Mouse (Mus musculus) heart, postnatal 36 days (tissue): ENCODE measurements around the gene AC134908.4. TPM values are rescaled to one million over a fixed set of nuclear protein-coding genes. Genes with fewer than 3 reads are reported as not detected.

ENCODE experiments used
- DNase-seq, 2 experiments: peaks; one replicate each; pipeline ENCODE4 v3.0.0; 2021 to 2022
- intact Hi-C: fragments of 180-260 bp; cut with DNase I; formaldehyde crosslinking; loops from one replicate; pipeline ENCODE4 v1.15.1; 2025
- total RNA-seq, 2 experiments: library from RNA; stranded (reverse); gene quantifications; 2 replicates each; pipeline ENCODE4 v1.2.3; 2021

The AC134908.4 gene
- total RNA-seq, 2 experiments from 2014 or later, result 0.46 TPM; not detected in 1

- intact Hi-C loops, result no loop called here
- DNase-seq, result peak in 1 of 2 experiments; percentile 41
These were observed 12.4 kb downstream of the AC134908.4 start for GRCm38 (mm10) chr17:25783086-25783485.

GRCm38 (mm10) chr17:25781339-25781738 is 14.1 kb downstream of the AC134908.4 start:
- DNase-seq, result no peak
- intact Hi-C loops, result no loop called here

GRCm38 (mm10) chr17:25777948-25778347 is 17.5 kb downstream of the AC134908.4 start:
- DNase-seq, result no peak
- intact Hi-C loops, result no loop called here

- intact Hi-C loops, result loop anchor here (2.0 kb wide), 1 partner anchor 17 kb away; the partner anchor contains the start of gene Fam173a
- no peak for DNase-seq
These were observed 20.0 kb downstream of the AC134908.4 start for GRCm38 (mm10) chr17:25775318-25776062.

- intact Hi-C loops, result loop anchor here (1.0 to 2.0 kb wide), 3 partner anchors 19 to 28 kb away; partner anchors contain the start of gene Fam173a
- peak; percentile 98 to 99 for DNase-seq
These were observed 21.8 kb downstream of the AC134908.4 start, which contains the start of gene Narfl for GRCm38 (mm10) chr17:25773549-25774120. Narfl (plus strand) TSS chr17:25773776.

- no peak for DNase-seq
- intact Hi-C loops, result no loop called here
These were observed 26.1 kb downstream of the AC134908.4 start for GRCm38 (mm10) chr17:25769331-25769730.

- intact Hi-C loops, result no loop called here
- DNase-seq, result no peak
These were observed 29.6 kb downstream of the AC134908.4 start for GRCm38 (mm10) chr17:25765886-25766285.

DNA sequence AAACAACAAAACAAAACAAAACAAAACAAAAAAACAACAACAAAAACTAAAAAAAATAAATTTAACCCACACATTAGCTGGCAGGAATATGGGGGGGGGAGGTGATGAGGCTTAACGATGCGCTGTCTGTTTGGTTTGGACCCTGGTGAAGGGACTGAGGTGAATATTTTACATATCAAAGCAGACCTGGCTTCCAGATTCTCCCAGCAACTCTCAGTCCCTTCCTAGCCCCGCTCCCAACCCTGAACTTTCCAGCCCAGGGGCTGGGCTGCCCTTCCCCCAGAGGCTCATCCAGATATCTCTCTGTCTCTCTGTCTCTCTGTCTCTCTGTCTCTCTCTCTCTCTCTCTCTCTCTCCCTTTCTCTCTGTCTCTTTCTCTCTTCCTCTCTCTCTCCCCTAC is 32.9 kb downstream of the AC134908.4 start:
- intact Hi-C loops, result no loop called here
- no peak for DNase-seq

DNA sequence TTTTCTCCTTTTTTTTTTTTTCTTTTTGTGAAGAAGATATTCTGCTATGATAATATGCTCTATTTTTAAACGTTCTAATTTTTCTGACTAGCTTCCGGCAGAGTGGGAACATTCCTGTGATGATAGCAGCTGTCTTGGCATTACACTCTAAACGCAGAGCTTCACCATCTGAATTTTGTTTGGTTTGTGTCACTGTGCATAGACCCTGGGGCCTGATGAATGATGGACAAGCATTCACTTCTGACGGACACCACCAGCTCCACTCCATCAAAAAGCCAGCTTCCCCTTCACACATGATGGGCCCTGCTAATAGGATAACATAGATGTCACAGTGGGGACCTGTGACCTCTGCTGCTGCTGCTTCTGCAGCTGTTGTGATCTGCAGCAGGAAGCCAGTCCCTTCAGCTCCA is 33.9 kb downstream of the AC134908.4 start:
- DNase-seq, result no peak
- intact Hi-C loops, result no loop called here

DNA sequence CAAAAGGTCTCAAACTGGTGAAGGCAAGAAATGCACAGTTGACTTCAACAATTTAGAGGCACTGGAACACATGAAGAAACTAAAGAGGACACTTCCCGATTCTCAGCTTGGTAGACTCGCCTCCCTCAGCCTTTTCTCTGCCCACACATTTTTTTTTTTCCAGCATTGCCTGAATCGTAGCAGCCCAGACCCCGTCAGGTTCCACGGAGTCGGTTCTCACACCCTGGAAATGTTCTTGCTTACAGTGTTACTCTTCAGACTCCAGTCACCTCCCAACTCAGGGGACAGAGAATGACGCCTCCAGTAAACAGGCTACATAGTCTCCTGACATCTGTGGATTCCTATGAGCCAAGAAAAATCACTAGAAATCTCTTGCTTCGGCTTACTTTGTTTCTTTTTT is 35.3 kb downstream of the AC134908.4 start:
- DNase-seq, result no peak
- intact Hi-C loops, result no loop called here

GRCm38 (mm10) chr17:25757691-25758090 is 37.8 kb downstream of the AC134908.4 start:
- DNase-seq, result no peak
- intact Hi-C loops, result no loop called here

GRCm38 (mm10) chr17:25756378-25757242 is 38.8 kb downstream of the AC134908.4 start:
- DNase-seq, result no peak
- intact Hi-C loops, result no loop called here

- DNase-seq, result no peak
- intact Hi-C loops, result no loop called here
These were observed 39.7 kb downstream of the AC134908.4 start for GRCm38 (mm10) chr17:25755627-25756377.

- no peak for DNase-seq
- intact Hi-C loops, result no loop called here
These were observed 40.4 kb downstream of the AC134908.4 start for GRCm38 (mm10) chr17:25755086-25755485.

DNA sequence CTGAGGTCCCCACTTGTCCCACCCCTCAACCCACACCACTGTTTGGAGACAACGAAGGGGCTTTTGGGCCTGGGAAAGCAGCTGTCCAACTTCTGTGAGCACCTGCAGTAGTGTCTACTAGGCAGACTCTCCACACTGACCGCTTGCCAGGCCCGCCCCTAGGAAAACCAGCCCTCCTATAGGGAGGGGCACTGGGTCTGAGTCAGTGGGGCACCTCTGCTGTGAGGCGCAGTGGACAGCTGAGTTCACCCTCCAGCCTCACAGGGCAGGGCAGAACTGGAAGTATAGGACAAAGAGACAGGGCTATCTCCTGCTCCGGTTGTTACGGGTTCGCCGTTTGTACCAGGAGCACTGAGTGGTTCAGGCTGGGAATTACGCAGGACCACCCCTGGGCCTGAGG is 41.2 kb downstream of the AC134908.4 start, which contains the start of gene Msln:
Gene Msln, minus strand, starts transcription at position 138 of the 400 bp plus-strand sequence.
- DNase-seq, result no peak
- intact Hi-C loops, result no loop called here

DNA sequence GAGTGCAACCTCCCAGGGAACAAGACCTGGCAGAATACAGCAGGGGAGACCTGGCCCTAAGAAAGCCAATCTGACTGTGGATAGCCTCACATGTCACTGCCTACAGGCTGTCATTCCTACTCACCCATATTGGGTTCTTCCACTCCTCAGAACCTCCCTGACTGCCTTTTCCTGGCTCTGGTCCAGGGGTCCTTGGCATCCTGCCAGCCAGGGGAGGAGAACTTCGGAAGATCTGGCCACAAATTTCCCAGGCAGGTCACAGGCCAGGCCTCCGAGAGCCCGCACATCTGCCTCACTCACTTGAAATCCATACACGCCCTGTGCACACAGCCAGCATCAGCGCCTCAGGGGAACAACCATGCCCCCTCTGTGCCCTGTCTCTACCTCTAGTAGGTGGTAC is 44.0 kb downstream of the AC134908.4 start:
- intact Hi-C loops, result no loop called here
- DNase-seq, result peak in 1 of 2 experiments; percentile 47

DNA sequence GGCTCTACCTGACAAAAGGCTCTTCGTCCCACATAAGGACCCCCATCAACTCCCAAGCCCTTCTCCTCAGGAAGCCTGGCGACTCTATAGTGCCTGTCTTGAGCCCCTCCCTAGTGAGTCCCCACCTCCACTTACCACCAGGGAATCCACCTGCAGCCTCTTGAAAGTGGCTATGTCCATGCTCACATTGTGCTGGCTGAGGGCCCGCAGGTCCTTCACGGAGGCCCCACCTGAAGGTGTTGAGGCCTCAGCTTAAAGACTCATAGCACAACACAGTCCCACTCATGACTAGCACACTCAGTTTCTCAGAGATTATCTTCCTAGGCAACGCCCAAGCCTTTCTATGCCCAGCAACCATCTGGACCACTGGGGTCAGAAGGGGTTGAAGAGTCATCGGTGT is 46.1 kb downstream of the AC134908.4 start:
- DNase-seq, result no peak
- intact Hi-C loops, result no loop called here

GRCm38 (mm10) chr17:25748238-25748637 is 47.2 kb downstream of the AC134908.4 start:
- no peak for DNase-seq
- intact Hi-C loops, result no loop called here

DNA sequence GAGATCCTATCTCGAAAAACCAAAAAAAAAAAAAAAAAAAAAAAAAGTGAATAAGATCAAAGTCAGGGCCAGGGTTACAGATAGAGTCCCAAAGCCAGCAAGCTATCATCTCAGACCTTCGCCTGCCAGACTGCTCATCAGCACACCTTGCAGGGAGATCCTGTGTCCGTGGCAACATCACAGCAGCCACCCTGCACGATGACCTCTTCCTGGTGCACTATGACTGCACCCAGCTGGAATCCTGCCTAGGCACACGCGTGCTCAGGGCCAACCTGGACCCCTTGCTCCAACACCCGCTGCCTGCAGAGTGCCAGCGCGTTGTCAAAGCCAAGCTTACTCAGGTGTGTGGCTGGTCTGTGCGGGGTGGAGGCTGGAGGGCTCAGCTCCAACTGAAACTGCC is 51.1 kb downstream of the AC134908.4 start:
- DNase-seq, result no peak
- intact Hi-C loops, result no loop called here

GRCm38 (mm10) chr17:25743831-25744230 is 51.6 kb downstream of the AC134908.4 start:
- DNase-seq, result no peak
- intact Hi-C loops, result no loop called here
